Mouse (Mus musculus): ENCODE data around the gene Col15a1. TPM values are rescaled to one million over a fixed set of nuclear protein-coding genes. Genes with fewer than 3 reads are reported as not detected.
A peak's percentile ranks its signal among the peaks of the same experiment; 100 is the strongest.

Col15a1 gene
- polyA plus RNA-seq, 1 experiment = 41.0 TPM

GRCm38 (mm10) chr4:47351386-47352049 is 143.6 kb downstream of the Col15a1 start:
- Histone ChIP-seq H3K4me1 (ENCODE audit: control insufficient read depth, insufficient read depth, low read length) (no peaks in the 10 kb centered on the region), H3K4me3 (ENCODE audit: insufficient read depth, low read length) (no peak overlapping the region), H3K27ac (ENCODE audit: insufficient read depth, low read length) (peak overlapping the region; percentile 56)
- TF ChIP-seq POLR2A (IDR thresholded peaks at IDR 0.05; ENCODE audit: low read depth, low read length) (no peak), CTCF (IDR thresholded peaks at IDR 0.05; ENCODE audit: borderline replicate concordance, insufficient read depth, low read length) (peak; percentile 35; the same call in 1 of the 2 replicates)

- TF ChIP-seq CTCF (IDR thresholded peaks at IDR 0.05; ENCODE audit: borderline replicate concordance, insufficient read depth, low read length) = no peak
- TF ChIP-seq POLR2A (IDR thresholded peaks at IDR 0.05; ENCODE audit: low read depth, low read length) = peak; percentile 34; the same call in 1 of the 2 replicates
- H3K4me3 ChIP-seq (ENCODE audit: insufficient read depth, low read length) = peak overlapping the region; percentile 84
- H3K27ac ChIP-seq (ENCODE audit: insufficient read depth, low read length) = peak overlapping the region; percentile 62
- H3K4me1 ChIP-seq (ENCODE audit: control insufficient read depth, insufficient read depth, low read length) = no peaks in the 10 kb centered on the region
Measured at GRCm38 (mm10) chr4:47352061-47352661, 144.2 kb downstream of the Col15a1 start.

- TF ChIP-seq POLR2A (IDR thresholded peaks at IDR 0.05; ENCODE audit: low read depth, low read length) (peak; percentile 84), CTCF (IDR thresholded peaks at IDR 0.05; ENCODE audit: borderline replicate concordance, insufficient read depth, low read length) (no peak)
- H3K27ac ChIP-seq (ENCODE audit: insufficient read depth, low read length) = peak within 1 kb of the TSS; percentile 62
Measured at GRCm38 (mm10) chr4:47352803-47353388, 144.9 kb downstream of the Col15a1 start, which contains the start of gene Tgfbr1. Gene Tgfbr1 (plus strand): TSS chr4:47353222.

GRCm38 (mm10) chr4:47353416-47354111 is 145.6 kb downstream of the Col15a1 start:
- Histone ChIP-seq H3K4me1 (ENCODE audit: control insufficient read depth, insufficient read depth, low read length) (no peaks in the 10 kb centered on the region), H3K4me3 (ENCODE audit: insufficient read depth, low read length) (peak overlapping the region; percentile 99)
- TF ChIP-seq POLR2A (IDR thresholded peaks at IDR 0.05; ENCODE audit: low read depth, low read length) (no peak), CTCF (IDR thresholded peaks at IDR 0.05; ENCODE audit: borderline replicate concordance, insufficient read depth, low read length) (no peak)

More at GRCm38 (mm10) chr4:47352803-47353388, 144.9 kb downstream of the Col15a1 start, which contains the start of gene Tgfbr1:
- Histone ChIP-seq H3K4me3 (ENCODE audit: insufficient read depth, low read length) (peak within 1 kb of the TSS; percentile 99), H3K4me1 (ENCODE audit: control insufficient read depth, insufficient read depth, low read length) (no peaks in the 10 kb centered on the region)

GRCm38 (mm10) chr4:47354304-47354703 is 146.3 kb downstream of the Col15a1 start:
- H3K4me1 ChIP-seq (ENCODE audit: control insufficient read depth, insufficient read depth, low read length) = peaks cover under 1% of the 10 kb centered on the region; the same call in 1 of the 2 replicates
- TF ChIP-seq CTCF (IDR thresholded peaks at IDR 0.05; ENCODE audit: borderline replicate concordance, insufficient read depth, low read length) = no peak
- TF ChIP-seq POLR2A (IDR thresholded peaks at IDR 0.05; ENCODE audit: low read depth, low read length) = no peak

More at GRCm38 (mm10) chr4:47353416-47354111, 145.6 kb downstream of the Col15a1 start:
- H3K27ac ChIP-seq (ENCODE audit: insufficient read depth, low read length) = peak overlapping the region; percentile 56

GRCm38 (mm10) chr4:47362662-47363061 is 154.7 kb downstream of the Col15a1 start:
- Histone ChIP-seq H3K27ac (ENCODE audit: insufficient read depth, low read length) (no peak overlapping the region), H3K4me3 (ENCODE audit: insufficient read depth, low read length) (no peak overlapping the region), H3K4me1 (ENCODE audit: control insufficient read depth, insufficient read depth, low read length) (peaks cover 4% of the 10 kb centered on the region; the same call in 1 of the 2 replicates)
- TF ChIP-seq POLR2A (IDR thresholded peaks at IDR 0.05; ENCODE audit: low read depth, low read length) = no peak
- TF ChIP-seq CTCF (IDR thresholded peaks at IDR 0.05; ENCODE audit: borderline replicate concordance, insufficient read depth, low read length) = no peak

More at GRCm38 (mm10) chr4:47354304-47354703, 146.3 kb downstream of the Col15a1 start:
- H3K4me3 ChIP-seq (ENCODE audit: insufficient read depth, low read length) = peak overlapping the region; percentile 99
- no peak overlapping the region for H3K27ac ChIP-seq (ENCODE audit: insufficient read depth, low read length)

Other genes with a start within 250 kb of the Col15a1 start
- 0.30 TPM in 1 of 2 replicates, not detected in the other for gene Gabbr2, start 216.3 kb upstream of the Col15a1 start, polyA plus RNA-seq (2011; ENCODE audit: insufficient read length, low read depth, missing spikeins)
- gene Anks6, start 150.7 kb upstream of the Col15a1 start, polyA plus RNA-seq (2011; ENCODE audit: insufficient read length, low read depth, missing spikeins) = 6.8 and 7.0 TPM in 2 replicates
- gene Galnt12, start 116.3 kb upstream of the Col15a1 start, polyA plus RNA-seq (2011; ENCODE audit: insufficient read length, low read depth, missing spikeins) = 1.3 and 2.4 TPM in 2 replicates
- gene Tgfbr1, start 145.1 kb downstream of the Col15a1 start, polyA plus RNA-seq (2011; ENCODE audit: insufficient read length, low read depth, missing spikeins) = 35.6 and 43.8 TPM in 2 replicates